Mouse (Mus musculus) limb, embryonic 14.5 days (tissue): ENCODE measurements around the gene 1700024P04Rik. TPM values are rescaled to one million over a fixed set of nuclear protein-coding genes. Genes with fewer than 3 reads are reported as not detected.
"Not testable (repeated sequence)": the region's sequence is repeated elsewhere in the genome, so short reads cannot be mapped to it uniquely, and the experiment has no call there.

Experiments used
- ATAC-seq: fragments of 200-750 bp; cut with Nextera tagmentation; 2 replicates; pipeline ENCODE4 v1.8.0; 2017; ENCODE audit warnings: low read depth, moderate number of reproducible peaks, moderate TSS enrichment; ENCODE audit not compliant: low FRiP score
- DNase-seq: peaks from one replicate; pipeline ENCODE4 v3.0.0-alpha.2; 2015; ENCODE audit warnings: low spot score
- H3K27ac ChIP-seq: fragments of 300-500 bp; sonication (generic); replicated peaks from 2 replicates; pipeline ENCODE4 v1.5.1; 2014; ENCODE audit warnings: low read depth, mild to moderate bottlenecking, low read length, moderate library complexity, mixed read lengths
- H3K27me3 ChIP-seq: fragments of 300-500 bp; sonication (generic); 2 replicates; pipeline ENCODE4 v1.6.1; 2014; ENCODE audit warnings: low read length, mixed read lengths; ENCODE audit not compliant: control insufficient read depth, insufficient read depth
- H3K36me3 ChIP-seq: fragments of 300-500 bp; sonication (generic); 2 replicates; pipeline ENCODE4 v1.6.1; 2014; ENCODE audit warnings: mild to moderate bottlenecking, low read length, moderate library complexity, mixed read lengths; ENCODE audit not compliant: control insufficient read depth, insufficient read depth
- H3K4me1 ChIP-seq: fragments of 300-500 bp; sonication (generic); 2 replicates; pipeline ENCODE4 v1.6.1; 2014; ENCODE audit warnings: antibody characterized with exemption, low read length, mixed read lengths; ENCODE audit not compliant: control insufficient read depth, insufficient read depth
- H3K4me2 ChIP-seq: fragments of 300-500 bp; sonication (generic); replicated peaks from 2 replicates; pipeline ENCODE4 v1.6.1; 2014; ENCODE audit warnings: low read depth, mild to moderate bottlenecking, low read length, moderate library complexity; ENCODE audit not compliant: severe bottlenecking
- H3K4me3 ChIP-seq: fragments of 300-500 bp; sonication (generic); replicated peaks from 2 replicates; pipeline ENCODE4 v1.5.1; 2014; ENCODE audit warnings: low read length
- H3K9ac ChIP-seq: fragments of 300-500 bp; sonication (generic); 2 replicates; pipeline ENCODE4 v1.6.1; 2014; ENCODE audit warnings: mild to moderate bottlenecking, low read depth, low read length, moderate library complexity; ENCODE audit not compliant: severe bottlenecking
- H3K9me3 ChIP-seq: fragments of 300-500 bp; sonication (generic); 2 replicates; pipeline ENCODE4 v1.6.1; 2016; ENCODE audit warnings: low read length; ENCODE audit not compliant: control insufficient read depth
- POLR2A ChIP-seq: fragments of 200-500 bp; IDR thresholded peaks from 2 replicates; pipeline ENCODE4 v1.8.0; 2012; ENCODE audit warnings: inconsistent platforms, mild to moderate bottlenecking, moderate library complexity, borderline replicate concordance; ENCODE audit not compliant: insufficient read depth, insufficient read length; ENCODE audit errors: extremely low read depth
- WGBS: fragments of 180-500 bp; shearing (Covaris S2); extraction: QIAGEN DNeasy Blood & Tissue Kit; methylation state at CpG from one replicate; pipeline ENCODE4 v1.1.7; 2014; 5-methylcytosine and 5-hydroxymethylcytosine counted together
- polyA plus RNA-seq, 2 experiments: library from polyadenylated mRNA; depleted of rRNA in 1 of 2; stranded (reverse) in 1 of 2; unstranded in 1 of 2; fragments of >200 nt; fragmentation: Nextera tagmentation in 1 of 2; extraction: Ambion mirVana in 1 of 2; gene quantifications; 2 replicates each; pipeline versions ENCODE4 v1.2.1 to v1.2.3; 2012 to 2014

Gene 1700024P04Rik
- polyA plus RNA-seq, 2 experiments = not detected

GRCm38 (mm10) chr13:99008013-99008412 is 23.6 kb upstream of the 1700024P04Rik start:
- ATAC-seq (no peak), DNase-seq (no peak)
- Histone ChIP-seq H3K4me1 (no peaks in the 10 kb centered on the region), H3K9ac (no peak overlapping the region), H3K36me3 (no peaks in the 10 kb centered on the region), H3K27me3 (no peaks in the 10 kb centered on the region), H3K4me2 (no peak overlapping the region), H3K27ac (no peak overlapping the region), H3K4me3 (no peak overlapping the region), H3K9me3 (peaks cover 6% of the 10 kb centered on the region; the same call in 1 of the 2 replicates)
- 84% methylated on average over 5 of the region's 5 CpGs for WGBS
- TF ChIP-seq POLR2A = no peak

GRCm38 (mm10) chr13:99006389-99007099 is 22.2 kb upstream of the 1700024P04Rik start:
- H3K9me3 ChIP-seq = peaks cover 6% of the 10 kb centered on the region; the same call in 1 of the 2 replicates
- no peak for TF ChIP-seq POLR2A
- H3K4me2 ChIP-seq = no peak overlapping the region
- no peaks in the 10 kb centered on the region for H3K36me3 ChIP-seq
- WGBS = 92% methylated on average over 17 of the region's 17 CpGs
- H3K4me1 ChIP-seq = no peaks in the 10 kb centered on the region
- H3K9ac ChIP-seq = no peak overlapping the region
- ATAC-seq (no peak), DNase-seq (no peak)
- H3K4me3 ChIP-seq = no peak overlapping the region
- H3K27me3 ChIP-seq = no peaks in the 10 kb centered on the region
- H3K27ac ChIP-seq = no peak overlapping the region

- H3K4me3 ChIP-seq, ATAC-seq, H3K9me3 ChIP-seq, H3K36me3 ChIP-seq, H3K4me2 ChIP-seq, DNase-seq, H3K27ac ChIP-seq, H3K4me1 ChIP-seq, H3K9ac ChIP-seq, H3K27me3 ChIP-seq: not testable (repeated sequence)
- 92% methylated on average over 2 of the region's 2 CpGs for WGBS
Observed at GRCm38 (mm10) chr13:99001652-99002051, 17.3 kb upstream of the 1700024P04Rik start.

DNA sequence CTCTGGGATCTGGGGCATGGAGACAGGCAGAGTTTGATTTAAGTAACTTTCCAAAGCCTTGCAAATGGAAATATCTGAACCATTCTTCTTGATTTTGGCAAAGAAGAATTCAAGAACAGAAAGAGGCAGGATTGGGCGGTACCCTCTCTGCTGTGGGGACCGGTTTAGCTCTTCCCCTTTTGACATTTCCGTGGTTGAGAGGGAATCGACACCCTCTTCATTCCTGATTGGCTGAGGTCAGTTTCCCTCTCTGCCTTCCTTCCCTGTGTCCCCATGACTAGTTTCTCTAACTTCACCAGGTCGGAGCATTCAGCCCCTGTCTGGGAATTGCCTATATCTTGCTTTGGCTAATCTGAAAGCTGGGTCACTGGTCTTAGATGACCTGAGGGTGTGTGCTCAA is 12.7 kb upstream of the 1700024P04Rik start:
- no peaks in the 10 kb centered on the region for H3K36me3 ChIP-seq
- no peak for DNase-seq
- TF ChIP-seq POLR2A = no peak
- H3K27me3 ChIP-seq = no peaks in the 10 kb centered on the region
- H3K27ac ChIP-seq = no peak overlapping the region
- no peaks in the 10 kb centered on the region for H3K4me1 ChIP-seq
- no peak overlapping the region for H3K9ac ChIP-seq
- no peak overlapping the region for H3K4me3 ChIP-seq
- no peak for ATAC-seq
- H3K9me3 ChIP-seq = no peaks in the 10 kb centered on the region
- 59% methylated on average over 5 of the region's 5 CpGs for WGBS
- H3K4me2 ChIP-seq = no peak overlapping the region

GRCm38 (mm10) chr13:98977070-98977785 is 7.1 kb downstream of the 1700024P04Rik start:
- Histone ChIP-seq H3K4me2 (no peak overlapping the region), H3K27ac (no peak overlapping the region), H3K4me1 (no peaks in the 10 kb centered on the region), H3K9me3 (no peaks in the 10 kb centered on the region), H3K27me3 (no peaks in the 10 kb centered on the region), H3K36me3 (no peaks in the 10 kb centered on the region), H3K4me3 (no peak overlapping the region), H3K9ac (no peak overlapping the region)
- DNase-seq (no peak), ATAC-seq (no peak)
- 91% methylated on average over 4 of the region's 4 CpGs for WGBS
- no peak for TF ChIP-seq POLR2A

- not testable (repeated sequence) for ATAC-seq, DNase-seq, H3K9me3 ChIP-seq, H3K27me3 ChIP-seq, H3K4me3 ChIP-seq, H3K27ac ChIP-seq, H3K4me1 ChIP-seq, H3K36me3 ChIP-seq, H3K9ac ChIP-seq, H3K4me2 ChIP-seq
- WGBS = 80% methylated on average over 3 of the region's 3 CpGs
Observed at GRCm38 (mm10) chr13:98976022-98976421, 8.3 kb downstream of the 1700024P04Rik start.
